Mouse (Mus musculus): ENCODE data around the gene Zp3.

The Zp3 gene

GRCm38 (mm10) chr5:135962125-135962491, 17.8 kb upstream of the Zp3 start:
- no peak for DNase-seq (ENCODE audit: low read depth, low spot score)

DNA sequence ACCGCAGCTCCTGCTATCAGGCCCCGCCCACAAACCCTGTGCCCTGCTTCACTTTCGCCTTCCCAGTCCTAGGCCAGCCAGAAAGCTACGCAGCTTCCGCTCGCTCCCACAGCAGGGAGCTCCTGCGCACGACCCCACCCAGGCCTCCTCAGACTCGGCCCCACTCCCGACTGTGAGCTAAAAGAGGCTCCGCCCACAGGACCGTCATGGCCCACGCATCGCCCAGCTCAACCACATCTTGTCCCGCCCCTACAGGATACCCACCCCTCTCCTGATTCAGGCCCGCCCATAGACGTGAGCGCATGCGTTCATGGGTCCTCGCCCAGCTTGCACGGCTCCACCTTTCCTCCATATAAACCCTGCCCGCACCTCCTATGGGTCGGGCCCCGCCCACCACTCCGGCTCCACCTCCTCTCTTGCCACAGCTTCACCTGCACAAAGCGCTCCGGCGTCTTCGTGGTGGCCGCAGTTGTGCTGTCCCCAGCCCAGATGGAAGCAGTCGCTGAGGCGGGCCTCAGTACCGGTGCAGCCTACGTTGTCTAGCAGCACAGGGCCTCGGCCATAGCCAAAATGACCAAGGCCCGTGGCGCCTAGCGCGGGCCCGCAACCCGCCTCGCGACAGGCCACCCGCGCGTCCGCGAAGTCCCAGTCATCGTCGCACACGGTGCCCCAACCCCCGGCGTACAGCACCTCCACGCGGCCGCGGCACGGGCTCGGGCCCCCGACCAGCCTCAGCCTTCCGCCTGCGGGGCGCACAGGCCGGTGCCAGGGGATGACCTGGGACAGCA, 17.2 kb upstream of the Zp3 start:
- DNase-seq (ENCODE audit: low read depth, low spot score), result peak; percentile 100

GRCm38 (mm10) chr5:135963280-135963627, 16.6 kb upstream of the Zp3 start:
- DNase-seq (ENCODE audit: low read depth, low spot score), result no peak

DNA sequence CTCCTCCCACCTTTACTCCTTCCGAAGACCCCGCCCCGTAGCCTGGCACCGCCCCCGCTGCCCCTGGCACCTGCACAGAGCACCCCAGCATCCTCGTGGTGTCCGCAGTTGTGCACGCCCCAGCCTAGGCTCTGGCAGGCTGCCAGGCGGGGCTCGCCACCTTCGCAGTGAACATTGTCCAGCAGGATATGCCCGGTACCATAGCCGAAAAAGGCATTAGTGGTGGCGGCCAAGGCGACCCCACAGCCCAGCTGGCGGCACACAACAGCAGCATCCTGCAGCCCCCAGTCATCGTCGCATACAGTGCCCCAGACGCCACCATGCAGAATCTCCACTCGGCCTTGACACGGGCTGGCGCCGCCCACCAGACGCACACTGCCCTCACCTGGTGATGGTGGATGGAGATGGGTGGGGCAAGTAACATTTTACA, 14.4 kb upstream of the Zp3 start:
- no peak for DNase-seq (ENCODE audit: low read depth, low spot score)

DNA sequence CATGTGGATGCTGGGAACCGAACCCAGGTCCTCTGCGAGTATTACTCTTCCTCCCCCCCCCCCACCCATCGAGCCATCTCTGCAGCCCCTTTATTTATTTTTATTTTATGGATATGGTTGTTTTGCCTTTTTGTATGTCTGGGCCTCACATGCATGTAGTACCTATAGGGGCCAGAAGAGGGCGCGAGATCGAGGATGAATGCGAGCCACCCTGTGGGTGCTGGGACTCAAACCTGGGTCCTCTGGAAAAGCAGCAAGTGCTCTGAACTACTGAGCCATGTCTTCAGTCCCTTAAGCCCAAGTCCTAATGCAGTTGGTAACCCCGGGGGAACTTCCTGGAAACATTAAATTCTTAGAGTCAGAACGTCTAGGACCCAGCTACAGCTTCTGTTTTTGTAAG, 13.0 kb upstream of the Zp3 start:
- DNase-seq (ENCODE audit: low read depth, low spot score), result peak; percentile 38

DNA sequence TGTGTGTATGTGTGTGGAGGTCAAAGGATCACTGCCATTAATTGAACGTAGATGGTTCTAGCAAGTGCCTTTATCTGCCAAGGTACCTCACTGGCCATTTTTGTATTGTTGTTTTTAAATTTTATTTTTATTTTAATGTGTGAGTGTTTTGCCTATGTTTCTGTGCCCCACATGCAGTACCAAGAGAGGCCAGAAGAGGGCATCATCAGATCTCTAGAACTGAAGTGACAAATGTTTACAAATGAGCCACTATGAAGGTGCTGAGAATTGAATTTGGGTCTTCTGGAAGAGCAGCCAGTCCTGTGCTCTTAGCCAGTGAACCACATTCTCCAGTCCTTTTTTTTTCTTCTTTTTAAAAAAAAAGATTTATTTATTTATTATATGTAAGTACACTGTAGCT, 11.1 kb upstream of the Zp3 start:
- peak; percentile 80 for DNase-seq (ENCODE audit: low read depth, low spot score)

GRCm38 (mm10) chr5:135970247-135970646, 9.7 kb upstream of the Zp3 start:
- DNase-seq (ENCODE audit: low read depth, low spot score), result no peak

DNA sequence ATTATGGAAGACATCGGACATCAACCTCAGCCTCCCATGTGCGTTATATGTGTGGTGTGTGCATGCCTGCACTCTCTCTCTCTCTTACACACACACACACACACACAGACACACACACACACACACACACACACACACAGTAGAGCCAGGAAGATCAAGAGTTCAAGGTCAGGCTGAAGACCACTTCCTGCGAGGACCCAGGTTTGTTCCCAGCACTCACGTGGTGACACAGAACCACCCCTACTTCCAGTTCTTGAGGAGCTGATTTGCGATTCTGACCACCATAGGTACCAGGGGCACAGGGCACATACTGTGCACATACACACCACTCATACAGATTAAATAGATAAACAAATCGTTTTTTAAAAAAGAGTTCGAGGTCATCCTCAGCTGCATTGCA, 8.0 kb upstream of the Zp3 start:
- no peak for DNase-seq (ENCODE audit: low read depth, low spot score)

- no peak for DNase-seq (ENCODE audit: low read depth, low spot score)
These were observed 5.5 kb upstream of the Zp3 start, which contains the start of gene Ssc4d for GRCm38 (mm10) chr5:135974365-135974764. TSS of gene Ssc4d (minus strand) at chr5:135974531.

- DNase-seq (ENCODE audit: low read depth, low spot score), result peak; percentile 27
These were observed 3.8 kb upstream of the Zp3 start for GRCm38 (mm10) chr5:135975893-135976668.

DNA sequence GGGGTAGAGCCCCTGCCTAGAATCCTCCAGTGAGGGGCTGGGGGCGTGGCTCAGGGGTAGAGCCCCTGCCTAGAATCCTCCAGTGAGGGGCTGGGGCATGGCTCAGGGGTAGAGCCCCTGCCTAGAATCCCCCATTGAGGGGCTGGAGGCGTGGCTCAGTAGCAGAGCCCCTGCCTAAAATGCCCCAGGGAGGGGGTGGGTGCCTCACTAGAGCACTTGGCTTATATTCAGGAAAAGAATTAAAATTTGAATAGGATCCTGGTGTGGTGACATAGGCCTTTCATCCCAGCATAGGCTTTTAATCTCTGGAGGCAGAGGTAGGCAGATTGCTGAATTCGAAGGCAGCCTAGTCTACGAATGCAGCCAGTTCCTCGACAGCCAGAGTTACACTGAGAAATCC, 518 bp upstream of the Zp3 start:
- DNase-seq (ENCODE audit: low read depth, low spot score), result no peak

DNA sequence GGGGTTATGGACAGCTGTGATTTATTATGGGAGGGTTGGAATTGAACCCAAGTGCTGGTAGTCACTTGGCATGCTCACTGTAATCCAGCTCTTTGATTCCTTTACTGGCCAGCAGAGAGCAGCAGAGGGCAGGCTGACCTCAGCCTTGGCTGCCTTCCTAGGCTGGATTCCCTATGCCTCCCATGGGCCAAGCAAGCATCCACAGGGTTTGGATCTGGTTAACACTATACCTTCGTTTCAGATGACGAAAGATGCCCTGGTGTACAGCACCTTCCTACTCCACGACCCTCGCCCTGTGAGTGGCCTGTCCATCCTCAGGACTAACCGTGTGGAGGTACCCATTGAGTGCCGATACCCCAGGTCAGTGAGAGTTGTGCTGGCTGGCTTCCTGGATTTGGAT, 2.5 kb downstream of the Zp3 start:
- peak; percentile 90 for DNase-seq (ENCODE audit: low read depth, low spot score)

DNA sequence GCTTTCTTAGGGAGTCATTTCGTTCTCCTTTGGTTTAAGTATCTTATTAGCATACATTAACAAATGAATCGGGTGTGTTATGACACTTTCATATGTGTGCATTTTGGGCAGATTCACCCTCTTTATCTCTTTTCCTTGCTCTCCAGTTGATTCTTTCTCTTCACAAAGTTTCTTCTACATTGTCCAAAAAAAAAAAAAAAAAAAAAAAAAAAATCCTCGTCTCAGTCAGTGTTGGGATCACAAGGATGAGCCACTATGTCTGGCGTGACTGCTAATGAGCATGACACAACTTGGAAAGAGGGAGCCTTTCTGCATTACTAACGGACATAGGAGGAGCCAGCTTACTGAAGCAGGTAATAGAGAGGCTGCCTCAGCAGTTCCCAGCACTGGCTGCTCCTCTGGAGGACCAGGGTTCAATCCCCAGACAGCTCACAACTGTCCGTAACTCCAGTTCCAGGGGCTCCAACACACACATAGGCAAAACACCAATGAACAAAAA, 4.7 kb downstream of the Zp3 start:
- no peak for DNase-seq (ENCODE audit: low read depth, low spot score)

- DNase-seq (ENCODE audit: low read depth, low spot score), result peak; percentile 55
These were observed 7.3 kb downstream of the Zp3 start for GRCm38 (mm10) chr5:135987248-135987647.

GRCm38 (mm10) chr5:135990601-135991000, 10.7 kb downstream of the Zp3 start:
- DNase-seq (ENCODE audit: low read depth, low spot score), result no peak

DNA sequence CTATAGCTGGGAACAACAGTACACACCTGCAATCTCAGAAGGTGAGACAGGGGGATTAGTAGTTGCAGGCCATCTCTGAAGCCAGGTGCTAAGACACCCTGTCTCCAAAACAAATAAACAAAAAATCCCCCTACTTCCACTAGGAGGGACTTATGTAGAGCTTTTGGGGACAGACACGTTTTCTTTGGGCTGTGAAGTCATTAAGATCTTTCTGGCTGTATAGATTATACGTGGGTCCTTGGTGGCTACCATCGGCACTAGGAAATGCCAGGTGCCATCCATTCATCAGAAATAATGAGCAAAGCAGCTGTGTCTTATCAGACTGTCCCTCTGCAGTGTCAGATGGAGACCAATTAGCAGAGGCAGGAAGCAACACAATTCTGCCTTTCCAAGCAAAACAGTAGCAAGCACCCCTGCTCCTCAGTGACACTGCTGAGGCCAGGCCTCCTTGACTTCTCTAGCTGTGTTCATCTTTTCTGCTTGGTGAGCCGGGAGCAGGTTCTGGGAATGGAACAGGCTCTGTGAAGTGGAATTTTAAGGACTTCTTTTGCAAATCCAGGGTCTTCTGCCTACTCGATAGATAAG, 13.6 kb downstream of the Zp3 start:
- no peak for DNase-seq (ENCODE audit: low read depth, low spot score)

DNA sequence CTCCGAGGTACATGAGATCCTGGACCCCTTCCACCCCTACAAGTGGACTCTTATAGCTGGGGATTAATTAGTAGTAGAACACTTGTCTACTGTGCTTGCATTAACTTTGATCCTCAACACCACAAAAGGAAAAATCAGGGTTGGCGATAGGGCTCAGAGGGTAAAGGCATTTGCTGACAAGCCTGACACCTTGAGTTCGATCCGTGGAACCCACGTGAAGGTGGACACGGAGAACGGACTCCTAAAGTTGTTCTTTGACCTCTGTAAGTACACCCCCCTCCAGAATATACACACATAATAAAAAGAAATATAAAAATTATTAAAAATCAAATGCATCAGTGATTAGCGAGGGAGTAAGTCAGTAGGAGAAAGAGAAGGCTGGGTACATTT, 14.4 kb downstream of the Zp3 start:
- DNase-seq (ENCODE audit: low read depth, low spot score), result no peak

- DNase-seq (ENCODE audit: low read depth, low spot score), result peak; percentile 93
These were observed 15.1 kb downstream of the Zp3 start, which contains the start of gene Dtx2 for GRCm38 (mm10) chr5:135994725-135995687. TSS of gene Dtx2 (plus strand) at chr5:135994800.

DNA sequence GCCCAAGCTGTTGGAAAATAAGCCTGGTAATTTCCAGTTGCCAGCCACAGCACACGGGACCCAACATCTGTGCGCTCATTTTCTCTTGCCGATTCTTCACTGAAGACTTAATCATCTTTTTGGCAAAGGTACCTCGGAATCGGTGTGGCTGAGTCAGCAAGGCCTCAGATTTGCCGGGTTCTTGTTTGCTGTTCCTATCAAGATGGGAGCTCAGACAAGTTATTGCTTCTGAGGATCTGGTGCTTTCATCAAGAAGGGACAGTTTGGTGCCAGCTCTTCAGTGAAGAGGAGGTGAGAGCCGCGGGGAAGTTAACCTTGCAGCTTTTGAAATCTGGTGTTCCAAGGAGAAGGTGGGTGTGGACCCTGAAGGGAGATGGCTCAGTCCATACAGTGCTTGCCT, 16.3 kb downstream of the Zp3 start:
- peak; percentile 71 for DNase-seq (ENCODE audit: low read depth, low spot score)

- DNase-seq (ENCODE audit: low read depth, low spot score), result no peak
These were observed 21.3 kb downstream of the Zp3 start for GRCm38 (mm10) chr5:136001222-136001621.

- DNase-seq (ENCODE audit: low read depth, low spot score), result no peak
These were observed 22.4 kb downstream of the Zp3 start for GRCm38 (mm10) chr5:136002325-136002724.

All from 3T3-L1 (cell line).